Mouse (Mus musculus) mouse trophoblast stem cell (cell line): ENCODE data around the gene Sphkap.

Source experiments
- in situ Hi-C, 2 experiments: fragments of 300-500 bp; cut with MseI, MboI; formaldehyde crosslinking; loops; 2 replicates in 1 of 2; 3 replicates in 1 of 2; pipeline ENCODE4 v1.15.1; 2025

Gene Sphkap

DNA sequence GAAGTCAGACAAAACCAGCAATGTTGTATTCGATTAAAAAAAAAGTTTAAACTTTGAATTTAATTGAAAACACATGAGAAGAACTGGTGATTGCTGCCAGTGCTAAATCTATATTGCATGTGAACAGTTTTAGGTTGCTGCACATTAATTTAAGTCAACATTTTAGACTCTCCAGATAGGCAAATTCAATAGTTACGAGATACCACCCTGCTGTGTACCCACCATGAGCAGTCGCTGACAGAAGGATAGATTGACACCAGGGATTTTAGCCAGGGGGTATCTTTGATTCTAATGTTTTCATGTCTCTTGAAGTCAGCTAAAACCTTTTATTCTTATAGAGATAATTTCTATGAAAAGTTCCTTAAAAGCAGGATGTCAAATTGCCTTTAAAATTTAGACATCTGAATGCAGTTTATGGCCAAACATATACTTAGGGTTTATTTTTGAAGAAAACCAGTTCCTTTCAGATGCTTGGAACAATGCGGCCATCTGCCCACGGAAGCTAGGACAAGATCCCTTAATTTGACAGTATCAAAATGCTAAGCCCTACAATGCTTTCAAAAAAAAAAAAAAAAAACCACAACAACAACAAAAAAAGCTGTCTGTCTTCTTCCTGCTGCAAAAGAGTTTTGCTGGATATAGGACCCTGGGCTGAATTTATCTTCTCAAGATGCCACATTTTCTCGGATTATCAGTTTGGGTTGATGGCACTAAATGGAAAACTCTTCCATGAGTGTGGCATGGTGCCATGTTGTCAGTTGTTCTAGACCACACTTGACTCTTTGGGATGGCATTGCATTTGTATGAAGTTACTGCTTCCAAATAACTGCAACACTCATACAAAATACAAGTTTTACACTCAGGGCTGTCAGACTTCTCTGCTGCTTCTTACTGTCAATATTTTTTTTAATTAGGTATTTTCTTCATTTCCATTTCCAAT lies 110.6 kb downstream of the Sphkap start:
- in situ Hi-C loops = no loop called here

GRCm38 (mm10) chr1:83285866-83286265 lies 122.1 kb downstream of the Sphkap start:
- in situ Hi-C loops = no loop called here

DNA sequence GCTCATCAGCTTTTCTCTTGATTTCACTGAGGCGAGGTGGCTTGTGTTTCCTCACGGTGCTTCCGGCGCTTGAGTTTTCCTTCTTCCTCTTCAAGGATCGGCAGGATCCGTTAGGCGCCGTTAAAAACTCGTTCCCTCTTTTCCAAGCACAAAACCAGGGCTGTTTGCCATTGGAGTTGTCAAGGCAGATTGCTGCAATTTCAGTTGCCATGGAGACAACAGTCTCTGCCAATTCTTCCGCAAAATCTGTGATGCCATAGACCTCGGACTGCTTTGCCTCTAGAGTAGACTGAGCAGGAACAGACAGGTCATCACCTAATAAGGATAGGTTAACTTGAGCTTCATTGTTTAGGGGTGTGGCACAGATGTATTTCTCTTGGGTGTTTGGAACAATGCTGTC lies 131.0 kb downstream of the Sphkap start:
- in situ Hi-C loops = no loop called here

DNA sequence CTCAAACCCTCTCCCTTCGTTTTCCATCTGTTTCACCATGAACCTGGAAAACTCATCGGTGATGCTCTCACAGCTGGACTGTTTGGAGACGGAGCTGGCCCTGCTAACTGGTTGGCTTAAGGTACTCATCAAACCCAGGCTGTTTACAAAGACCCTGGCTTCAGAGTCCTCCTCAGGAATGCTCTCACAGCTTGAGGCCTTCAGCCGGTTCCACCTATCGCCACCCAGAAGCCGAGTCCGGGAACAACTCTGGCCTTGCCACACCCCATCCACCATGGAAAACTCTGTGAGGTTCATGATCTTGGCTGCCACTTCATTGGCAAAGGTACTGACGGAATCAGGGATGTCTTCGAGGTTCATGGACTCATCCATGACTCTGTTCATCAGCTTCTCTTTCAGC lies 131.4 kb downstream of the Sphkap start:
- in situ Hi-C loops = no loop called here

DNA sequence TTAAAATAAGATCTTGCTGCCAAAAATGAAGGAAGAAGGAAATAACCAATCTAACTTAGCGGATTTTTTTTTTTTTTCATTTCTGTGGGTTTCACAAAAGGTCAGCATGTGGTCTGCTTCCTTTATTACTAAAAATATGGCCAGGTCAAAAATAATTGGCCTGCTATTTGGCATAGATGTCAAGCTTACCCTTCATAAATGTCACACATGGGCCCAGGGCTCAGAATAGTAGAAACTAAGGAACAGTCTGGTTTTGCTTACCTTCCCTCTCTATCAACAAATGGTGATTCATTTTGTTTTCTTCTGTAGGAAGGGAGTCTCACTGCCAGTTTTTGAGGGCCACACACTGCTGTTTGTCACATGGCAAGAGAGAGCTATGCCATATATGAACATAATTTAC lies 156.3 kb downstream of the Sphkap start:
- in situ Hi-C loops = no loop called here

DNA sequence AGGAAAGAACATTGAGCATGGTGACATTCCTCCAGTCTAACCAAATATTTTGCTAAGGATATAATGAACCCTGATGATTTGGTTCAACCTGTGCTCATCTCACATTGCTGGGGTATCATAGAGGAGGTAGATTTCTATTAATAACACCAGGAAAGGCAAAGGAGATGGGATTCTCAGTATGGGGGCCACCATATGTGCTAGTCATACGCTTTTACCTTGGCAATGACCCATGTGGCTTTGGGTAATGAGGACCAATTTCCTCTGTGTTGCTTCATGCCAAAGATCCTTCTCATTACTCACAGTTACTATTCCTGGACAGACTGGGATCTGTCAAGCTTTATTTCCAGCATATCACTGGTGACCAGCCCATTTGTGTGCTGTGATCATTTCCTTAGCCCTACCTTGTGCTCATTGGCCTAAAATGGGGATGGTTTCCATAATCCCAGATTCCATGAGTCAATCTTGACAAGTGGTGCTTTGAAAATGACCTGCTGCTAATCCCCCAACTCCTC lies 159.7 kb downstream of the Sphkap start:
- in situ Hi-C loops = no loop called here

- in situ Hi-C loops = no loop called here
Observed at GRCm38 (mm10) chr1:83227946-83228345, 180.1 kb downstream of the Sphkap start.

DNA sequence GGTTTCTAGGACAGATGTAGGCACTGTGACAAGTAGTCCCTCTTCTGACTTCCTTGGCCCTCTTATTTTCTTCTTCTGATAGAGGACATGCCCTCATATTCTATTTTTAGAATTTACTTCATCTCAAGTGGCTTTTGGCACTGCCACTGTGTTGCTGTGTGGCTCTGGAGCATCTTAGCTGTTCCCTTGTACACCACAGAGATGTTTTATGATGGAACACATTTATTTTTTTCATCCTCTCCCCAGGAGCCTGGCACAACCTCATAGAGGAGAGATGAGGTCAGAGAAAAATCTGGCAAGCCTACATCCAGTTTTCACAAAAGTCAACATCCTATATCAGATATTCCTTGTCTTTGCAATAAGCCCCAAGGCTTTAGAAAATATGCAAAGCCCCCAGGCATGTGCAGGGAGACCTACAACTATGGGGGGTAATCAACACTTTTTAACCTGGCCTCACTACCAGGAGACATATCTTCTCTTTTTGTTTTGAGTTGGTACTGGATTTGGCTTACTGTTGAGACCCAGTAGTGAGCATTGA lies 183.5 kb downstream of the Sphkap start:
- in situ Hi-C loops = loop anchor here in 1 of 2 experiments (25.0 kb wide), 1 partner anchor 488 kb away; no protein-coding TSS in a partner anchor

GRCm38 (mm10) chr1:83223072-83223471 lies 184.9 kb downstream of the Sphkap start:
- in situ Hi-C loops = loop anchor here in 1 of 2 experiments (25.0 kb wide), 1 partner anchor 489 kb away; no protein-coding TSS in a partner anchor

DNA sequence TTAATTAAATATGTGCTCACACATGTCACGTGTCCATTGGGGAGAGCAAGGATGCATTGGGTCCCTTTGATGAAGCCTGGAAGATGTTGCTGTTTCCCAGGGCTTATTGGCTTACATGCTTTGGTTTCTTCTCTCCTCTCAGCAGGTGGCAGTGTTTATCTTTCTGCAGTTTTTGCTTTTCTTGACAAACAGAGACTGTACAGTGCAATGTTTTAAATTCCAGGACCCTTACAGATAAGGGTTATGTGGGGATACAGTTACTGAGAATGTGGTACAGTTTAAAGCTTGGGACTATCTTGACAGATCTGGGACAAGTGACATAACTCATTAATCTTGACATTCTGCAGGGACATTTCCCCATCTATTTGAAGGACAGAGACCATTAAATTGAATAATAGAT lies 189.7 kb downstream of the Sphkap start:
- in situ Hi-C loops = loop anchor here in 1 of 2 experiments (25.0 kb wide), 1 partner anchor 494 kb away; no protein-coding TSS in a partner anchor

- in situ Hi-C loops = loop anchor here in 1 of 2 experiments (25.0 kb wide), 1 partner anchor 502 kb away; no protein-coding TSS in a partner anchor
Observed at GRCm38 (mm10) chr1:83209981-83210380, 198.0 kb downstream of the Sphkap start.
